Mouse (Mus musculus) lung, postnatal 0 days (tissue): ENCODE measurements at regions not wholly inside any gene's neighbourhood (a gene's known extent, or its start where the extent isn't known, plus 50 kb on each side); places are given as distances from the start of the nearest gene placed in this dataset.
"Not testable (repeated sequence)": the region's sequence is repeated elsewhere in the genome, so short reads cannot be mapped to it uniquely, and the experiment has no call there.

ENCODE experiments used
- ATAC-seq: fragments of 200-750 bp; cut with Nextera tagmentation; 2 replicates; pipeline ENCODE4 v1.8.0; 2017; ENCODE audit warnings: moderate library complexity
- DNase-seq: peaks from one replicate; pipeline ENCODE4 v3.0.0-alpha.2; 2016; ENCODE audit warnings: low spot score
- H3K27ac ChIP-seq: fragments of 300-500 bp; sonication (generic); 2 replicates; pipeline ENCODE4 v1.5.1; 2014; ENCODE audit warnings: antibody characterized with exemption, mild to moderate bottlenecking, low read length, mixed read lengths
- H3K27me3 ChIP-seq: fragments of 300-500 bp; sonication (generic); replicated peaks from 2 replicates; pipeline ENCODE4 v1.6.1; 2014; ENCODE audit warnings: low read length, mixed read lengths; ENCODE audit not compliant: insufficient read depth
- H3K36me3 ChIP-seq: fragments of 300-500 bp; sonication (generic); 2 replicates; pipeline ENCODE4 v1.6.1; 2014; ENCODE audit warnings: low read length, mixed read lengths; ENCODE audit not compliant: insufficient read depth
- H3K4me1 ChIP-seq: fragments of 300-500 bp; sonication (generic); 2 replicates; pipeline ENCODE4 v1.6.1; 2014; ENCODE audit warnings: antibody characterized with exemption, low read depth, low read length, mixed read lengths; ENCODE audit not compliant: insufficient read depth
- H3K4me2 ChIP-seq: fragments of 300-500 bp; sonication (generic); replicated peaks from 2 replicates; pipeline ENCODE4 v1.6.1; 2014; ENCODE audit warnings: low read depth, mild to moderate bottlenecking, low read length, moderate library complexity, mixed read lengths
- H3K4me3 ChIP-seq: fragments of 300-500 bp; sonication (generic); 2 replicates; pipeline ENCODE4 v1.5.1; 2014; ENCODE audit warnings: low read depth, low read length
- H3K9ac ChIP-seq: fragments of 300-500 bp; sonication (generic); replicated peaks from 2 replicates; pipeline ENCODE4 v1.6.1; 2014; ENCODE audit warnings: low read depth, mild to moderate bottlenecking
- H3K9me3 ChIP-seq: fragments of 300-500 bp; sonication (generic); 2 replicates; pipeline ENCODE4 v1.6.1; 2016; ENCODE audit warnings: low read length, mixed read lengths
- CTCF ChIP-seq: IDR thresholded peaks from 2 replicates; pipeline ENCODE4 v1.5.1; 2016; ENCODE audit warnings: antibody characterized with exemption, mild to moderate bottlenecking
- EP300 ChIP-seq: IDR thresholded peaks from 2 replicates; pipeline ENCODE4 v1.6.1; 2016; ENCODE audit warnings: antibody characterized with exemption, mild to moderate bottlenecking, control low read depth
- WGBS: fragments of 180-500 bp; shearing (Covaris S2); extraction: QIAGEN DNeasy Blood & Tissue Kit; methylation state at CpG from one replicate; pipeline ENCODE4 v1.1.7; 2014; 5-methylcytosine and 5-hydroxymethylcytosine counted together

- H3K4me3 ChIP-seq: no peak overlapping the region
- H3K9ac ChIP-seq: no peak overlapping the region
- H3K36me3 ChIP-seq: no peaks in the 10 kb centered on the region
- TF ChIP-seq CTCF (no peak), EP300 (no peak)
- no peaks in the 10 kb centered on the region for H3K4me1 ChIP-seq
- H3K27ac ChIP-seq: no peak overlapping the region
- H3K27me3 ChIP-seq: no peaks in the 10 kb centered on the region
- H3K4me2 ChIP-seq: no peak overlapping the region
- ATAC-seq (no peak), DNase-seq (no peak)
- 30% methylated on average over 2 of the region's 2 CpGs for WGBS
- H3K9me3 ChIP-seq: no peaks in the 10 kb centered on the region
Measured at GRCm38 (mm10) chr8:103702236-103702635, 399.2 kb upstream of the Cdh5 start.

DNA sequence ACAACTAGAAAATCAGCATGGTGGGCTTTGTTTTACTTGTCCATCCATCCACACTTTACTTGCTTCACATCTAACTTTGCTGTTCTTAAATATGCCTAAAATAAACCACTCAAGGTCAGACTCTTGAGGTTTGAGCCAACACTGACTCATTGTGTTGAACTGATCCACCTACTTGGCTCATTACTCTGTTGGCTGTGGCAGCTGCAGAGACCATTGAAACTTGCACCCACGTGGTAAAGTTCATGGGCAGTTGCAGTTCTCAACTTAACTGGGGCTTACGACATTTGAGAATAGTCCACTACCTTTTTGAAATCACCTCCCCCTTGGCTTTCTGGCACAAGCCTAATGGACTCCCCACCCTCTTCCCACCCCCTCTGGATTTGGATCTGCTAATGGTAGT, 395.3 kb upstream of the Cdh5 start:
- WGBS: 56% methylated on average over 2 of the region's 2 CpGs
- no peak overlapping the region for H3K27ac ChIP-seq
- H3K4me2 ChIP-seq: no peak overlapping the region
- H3K27me3 ChIP-seq: no peaks in the 10 kb centered on the region
- TF ChIP-seq EP300: no peak
- no peak for TF ChIP-seq CTCF
- no peak overlapping the region for H3K4me3 ChIP-seq
- no peaks in the 10 kb centered on the region for H3K4me1 ChIP-seq
- H3K36me3 ChIP-seq: no peaks in the 10 kb centered on the region
- DNase-seq (peak; percentile 8), ATAC-seq (no peak)
- H3K9ac ChIP-seq: no peak overlapping the region
- H3K9me3 ChIP-seq: no peaks in the 10 kb centered on the region

DNA sequence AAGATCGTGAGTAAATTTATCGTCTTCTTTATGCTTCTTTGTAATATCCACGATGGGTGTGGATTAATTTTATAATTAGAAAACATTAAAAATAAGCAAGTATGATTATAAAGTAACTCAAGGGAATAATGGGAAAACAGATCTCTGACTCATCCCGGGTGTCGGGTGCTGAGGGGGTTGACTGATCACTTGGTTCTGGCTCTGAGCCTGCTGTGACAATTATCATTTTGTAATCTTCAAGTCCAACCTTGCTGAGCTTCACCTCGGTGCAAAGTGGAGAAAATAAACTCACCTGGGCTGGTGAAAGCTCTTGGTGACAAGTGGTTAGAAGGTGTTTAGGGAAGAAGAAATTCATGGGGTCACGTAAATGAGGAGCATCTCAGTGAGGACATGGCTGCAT, 390.6 kb upstream of the Cdh5 start:
- H3K9me3 ChIP-seq, H3K27ac ChIP-seq, ATAC-seq, DNase-seq, H3K27me3 ChIP-seq, H3K4me1 ChIP-seq, H3K4me3 ChIP-seq, H3K4me2 ChIP-seq, H3K9ac ChIP-seq, H3K36me3 ChIP-seq: not testable (repeated sequence)
- WGBS: 76% methylated on average over 7 of the region's 7 CpGs

DNA sequence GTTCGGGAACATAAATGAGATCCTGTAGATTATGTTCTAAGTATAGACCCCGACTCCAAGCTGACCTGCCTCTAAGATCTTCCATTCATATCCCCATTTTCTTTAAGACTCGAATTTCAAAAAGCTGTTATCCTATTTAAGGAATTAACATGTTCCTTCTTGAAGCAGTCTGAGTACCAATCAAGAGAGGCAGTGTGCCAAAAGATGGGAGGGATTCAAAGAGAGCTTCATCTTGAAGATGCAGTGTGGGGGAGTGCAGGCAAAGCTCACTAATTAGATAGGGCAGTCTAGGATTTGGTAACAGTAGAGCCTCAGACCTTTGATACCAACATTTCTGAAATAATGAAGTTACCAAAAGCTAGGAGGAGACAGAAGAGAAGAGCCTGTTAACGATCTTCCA, 383.7 kb upstream of the Cdh5 start:
- no peak overlapping the region for H3K27ac ChIP-seq
- ATAC-seq (no peak), DNase-seq (no peak)
- no peak overlapping the region for H3K4me2 ChIP-seq
- no peaks in the 10 kb centered on the region for H3K9me3 ChIP-seq
- no peaks in the 10 kb centered on the region for H3K36me3 ChIP-seq
- no peak for TF ChIP-seq EP300
- no peaks in the 10 kb centered on the region for H3K27me3 ChIP-seq
- H3K9ac ChIP-seq: no peak overlapping the region
- H3K4me1 ChIP-seq: no peaks in the 10 kb centered on the region
- H3K4me3 ChIP-seq: no peak overlapping the region
- WGBS: 67% methylated on average over 4 of the region's 4 CpGs

GRCm38 (mm10) chr8:103733466-103733865, 368.0 kb upstream of the Cdh5 start:
- no peak overlapping the region for H3K4me2 ChIP-seq
- no peak overlapping the region for H3K4me3 ChIP-seq
- H3K9ac ChIP-seq: no peak overlapping the region
- DNase-seq (no peak), ATAC-seq (no peak)
- 85% methylated on average over 3 of the region's 3 CpGs for WGBS
- H3K27me3 ChIP-seq: no peaks in the 10 kb centered on the region
- H3K9me3 ChIP-seq: no peaks in the 10 kb centered on the region
- no peak overlapping the region for H3K27ac ChIP-seq
- no peaks in the 10 kb centered on the region for H3K36me3 ChIP-seq
- no peak for TF ChIP-seq CTCF
- TF ChIP-seq EP300: no peak
- no peaks in the 10 kb centered on the region for H3K4me1 ChIP-seq

- Histone ChIP-seq H3K27me3 (no peaks in the 10 kb centered on the region), H3K27ac (no peak overlapping the region), H3K4me2 (no peak overlapping the region), H3K4me1 (no peaks in the 10 kb centered on the region), H3K9ac (no peak overlapping the region), H3K9me3 (no peaks in the 10 kb centered on the region), H3K4me3 (no peak overlapping the region), H3K36me3 (no peaks in the 10 kb centered on the region)
- TF ChIP-seq EP300 (no peak), CTCF (no peak)
- DNase-seq (peak; percentile 68), ATAC-seq (peak; percentile 52)
- WGBS: 38% methylated on average over 8 of the region's 8 CpGs
Measured at GRCm38 (mm10) chr8:103738330-103738729, 363.1 kb upstream of the Cdh5 start.

DNA sequence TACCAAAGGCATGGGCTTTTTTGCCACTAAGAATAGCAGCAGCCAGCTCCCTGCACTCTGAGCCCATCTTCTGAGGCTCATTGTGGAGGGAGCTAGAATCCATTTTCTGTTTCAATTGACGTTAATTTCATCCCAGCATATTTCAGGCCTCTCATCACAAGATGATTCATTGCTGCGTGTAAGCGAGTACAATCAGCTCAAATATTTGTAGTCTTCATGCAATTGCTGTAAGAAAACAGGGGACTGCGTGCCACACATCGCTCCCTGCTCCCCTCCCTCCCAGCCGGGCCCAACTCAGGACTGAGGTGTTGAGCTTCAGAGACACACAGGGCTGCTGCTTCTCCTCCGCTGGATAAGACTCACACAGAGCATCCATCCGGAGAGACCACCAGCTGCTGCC, 360.0 kb upstream of the Cdh5 start:
- ATAC-seq (no peak), DNase-seq (no peak)
- H3K4me2 ChIP-seq: no peak overlapping the region
- no peak overlapping the region for H3K27ac ChIP-seq
- no peak overlapping the region for H3K9ac ChIP-seq
- TF ChIP-seq CTCF (no peak), EP300 (no peak)
- H3K9me3 ChIP-seq: no peaks in the 10 kb centered on the region
- H3K4me3 ChIP-seq: no peak overlapping the region
- H3K27me3 ChIP-seq: no peaks in the 10 kb centered on the region
- no peaks in the 10 kb centered on the region for H3K4me1 ChIP-seq
- WGBS: 53% methylated on average over 8 of the region's 8 CpGs
- no peaks in the 10 kb centered on the region for H3K36me3 ChIP-seq
